Comparison of ENCODE assay signal across 13 mouse cellular contexts in the genomic region with DNA sequence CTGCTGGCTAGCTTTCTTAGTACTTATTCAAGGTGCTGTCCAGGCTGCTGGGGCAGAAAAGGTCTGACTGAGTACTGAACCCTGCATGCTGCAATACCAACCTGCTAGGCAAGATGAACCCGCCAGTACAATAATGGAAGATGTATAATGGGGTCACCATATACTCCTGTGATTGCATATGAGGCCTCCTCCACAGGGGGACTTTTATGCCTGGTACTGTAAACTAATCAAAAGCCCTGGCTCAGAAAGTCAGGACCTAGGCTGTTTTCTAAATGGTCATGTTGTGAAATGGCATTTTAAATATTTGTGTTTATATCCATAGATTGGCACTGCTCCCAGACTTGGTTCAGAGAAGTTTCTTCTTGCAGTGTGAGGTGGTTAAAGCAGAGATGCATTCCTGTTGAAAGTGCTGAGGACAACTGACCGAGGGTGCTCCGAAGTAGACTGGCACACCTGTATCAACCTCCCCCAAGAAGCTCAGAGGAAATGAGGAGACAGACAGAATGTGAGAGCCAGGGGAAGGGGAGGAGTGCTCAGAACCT.
"Had no signal": no experiment of that assay in that cellular context is flagged by ENCODE, and none has a peak within 500 bp of the region (broad histone marks: within the 10 kb centered on the region; RNA-seq: fewer than 3 reads in every experiment).

No protein-coding gene starts in this region.

- H3K9me3 ChIP-seq: limb, embryonic 10.5 days; lung, embryonic 15.5 days; megakaryocyte, embryonic 14.5 days; midbrain, embryonic 15.5 days; neural tube, embryonic 12.5 days had no signal

- DNase-seq: kidney, adult 18-20 months; kidney, postnatal 25 days; thymus, postnatal 4 days had no signal

- H3K27me3 ChIP-seq: lung, embryonic 15.5 days; megakaryocyte, embryonic 14.5 days; midbrain, embryonic 15.5 days; neural tube, embryonic 12.5 days had no signal

- H3K9ac ChIP-seq: liver, embryonic 14.5 days; lung, embryonic 15.5 days; midbrain, embryonic 15.5 days; neural tube, embryonic 12.5 days had no signal

- ATAC-seq: midbrain, embryonic 15.5 days had no signal

- H3K4me3 ChIP-seq: left cerebral cortex, adult 2 months; limb, embryonic 10.5 days; lung, embryonic 15.5 days; megakaryocyte, embryonic 14.5 days; midbrain, embryonic 15.5 days; neural tube, embryonic 12.5 days had no signal

- H3K27ac ChIP-seq: left cerebral cortex, adult 2 months; limb, embryonic 10.5 days; liver, embryonic 14.5 days; lung, embryonic 15.5 days; macrophage; midbrain, embryonic 15.5 days; neural tube, embryonic 12.5 days; stomach, postnatal 0 days had no signal

- H3K4me1 ChIP-seq: limb, embryonic 10.5 days; lung, embryonic 15.5 days; midbrain, embryonic 15.5 days; neural tube, embryonic 12.5 days had no signal

- H3K36me3 ChIP-seq: limb, embryonic 10.5 days; lung, embryonic 15.5 days; midbrain, embryonic 15.5 days; neural tube, embryonic 12.5 days had no signal

- H3K4me2 ChIP-seq: lung, embryonic 15.5 days; midbrain, embryonic 11.5 days; midbrain, embryonic 15.5 days; neural tube, embryonic 12.5 days had no signal
